Mouse (Mus musculus) gastrocnemius, adult 18-20 months (tissue): ENCODE results near the gene Dlg3. TPM values are rescaled to one million over a fixed set of nuclear protein-coding genes. Genes with fewer than 3 reads are reported as not detected.

Source experiments
- DNase-seq: peaks from one replicate; pipeline ENCODE4 v3.0.0; 2021; ENCODE audit warnings: low spot score
- total RNA-seq, 2 experiments: library from RNA; stranded (reverse); gene quantifications; 2 replicates each; pipeline ENCODE4 v1.2.3; 2021

Gene Dlg3
- total RNA-seq, 2 experiments from 2014 or later, result 1.1 to 1.9 TPM

DNA sequence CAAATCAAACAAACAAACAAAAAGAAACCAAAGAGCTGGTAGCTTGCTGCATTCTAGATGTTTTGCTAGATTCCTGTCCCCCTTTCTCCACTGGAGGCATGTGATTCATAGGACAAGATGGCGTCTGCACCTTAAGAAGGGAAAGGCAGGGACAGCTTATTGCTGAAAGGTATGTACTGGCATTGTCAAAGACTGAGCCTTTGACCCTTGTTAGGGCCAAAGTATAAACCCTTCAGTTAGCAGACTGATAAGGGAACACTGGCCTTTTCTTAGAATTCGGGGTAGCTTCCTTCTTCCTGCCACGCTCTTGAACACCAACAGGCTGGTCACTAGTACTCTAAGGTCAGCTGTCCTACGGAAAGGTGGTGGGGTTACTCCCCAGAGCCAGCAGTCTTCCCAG, 29.8 kb downstream of the Dlg3 start:
- no peak for DNase-seq

DNA sequence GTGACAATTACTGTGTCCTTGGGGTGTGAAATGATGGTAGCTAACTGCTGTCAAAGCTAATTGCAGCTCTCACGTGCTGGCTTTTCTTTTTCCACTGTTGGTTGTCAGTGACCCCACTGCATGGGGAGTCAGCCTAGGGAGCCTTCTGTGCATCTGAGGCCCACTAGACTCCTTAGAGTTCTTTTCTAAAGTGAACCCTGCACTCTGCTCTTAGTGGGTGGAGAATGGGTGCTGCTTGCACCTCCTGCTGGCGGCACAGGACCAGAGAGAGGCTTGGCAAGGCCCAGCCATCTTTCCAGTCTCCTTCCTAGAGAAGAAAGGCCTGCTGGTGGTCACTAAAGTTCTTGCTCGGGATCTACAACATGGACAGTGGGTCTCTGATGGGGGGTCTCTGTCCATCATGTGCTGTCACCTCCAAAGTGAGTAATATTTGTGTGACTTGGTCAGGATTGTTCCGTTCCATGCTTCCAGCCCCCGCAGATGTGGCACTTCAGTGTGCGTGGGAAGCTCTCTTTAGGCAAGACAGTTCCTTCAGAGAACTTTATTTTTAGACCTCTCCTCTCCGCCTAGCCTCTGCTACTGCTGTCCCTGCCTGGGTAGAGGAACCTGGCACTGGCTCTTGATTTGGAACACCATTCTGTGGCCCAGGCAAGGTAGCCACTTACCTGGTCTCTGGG, 30.5 kb downstream of the Dlg3 start:
- no peak for DNase-seq

DNA sequence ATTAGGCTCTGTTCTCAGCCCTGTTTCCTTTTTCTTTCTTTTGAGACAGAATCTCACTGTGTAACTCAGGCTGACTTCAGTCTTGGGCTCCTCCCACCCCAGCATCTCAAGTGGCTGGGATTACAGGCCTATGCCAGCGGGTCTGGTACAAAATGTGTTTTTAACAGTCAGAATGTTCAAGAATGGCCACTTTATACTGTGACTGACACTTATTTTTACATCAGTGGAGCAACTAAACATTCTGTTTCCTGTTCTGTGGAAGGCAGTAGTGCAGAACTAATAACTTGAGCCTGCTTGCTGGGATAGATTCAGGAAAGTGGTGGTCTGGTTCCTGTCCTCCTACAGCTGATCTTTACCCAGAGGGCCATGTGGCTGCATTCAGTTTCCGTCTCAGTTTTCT, 33.1 kb downstream of the Dlg3 start:
- no peak for DNase-seq

DNA sequence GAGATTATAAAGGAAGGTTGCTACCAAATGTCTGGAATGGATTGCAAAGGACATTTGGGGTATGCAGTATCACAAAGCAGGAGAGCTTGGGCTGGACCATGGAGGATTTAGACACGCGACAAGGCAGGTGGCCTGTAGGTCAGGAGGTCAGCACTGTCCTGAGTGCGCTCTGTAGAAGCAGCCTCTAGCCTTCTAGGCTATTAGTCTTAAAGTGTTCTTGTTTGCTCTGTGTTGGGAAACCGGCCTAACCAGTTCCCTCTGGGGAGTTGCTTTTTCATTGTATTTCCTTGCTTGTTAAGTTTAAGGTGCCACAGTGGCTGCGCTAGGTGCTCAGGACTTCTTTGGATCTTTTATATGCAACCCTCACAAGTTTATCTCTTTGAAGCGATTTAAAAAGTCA, 34.5 kb downstream of the Dlg3 start:
- no peak for DNase-seq

DNA sequence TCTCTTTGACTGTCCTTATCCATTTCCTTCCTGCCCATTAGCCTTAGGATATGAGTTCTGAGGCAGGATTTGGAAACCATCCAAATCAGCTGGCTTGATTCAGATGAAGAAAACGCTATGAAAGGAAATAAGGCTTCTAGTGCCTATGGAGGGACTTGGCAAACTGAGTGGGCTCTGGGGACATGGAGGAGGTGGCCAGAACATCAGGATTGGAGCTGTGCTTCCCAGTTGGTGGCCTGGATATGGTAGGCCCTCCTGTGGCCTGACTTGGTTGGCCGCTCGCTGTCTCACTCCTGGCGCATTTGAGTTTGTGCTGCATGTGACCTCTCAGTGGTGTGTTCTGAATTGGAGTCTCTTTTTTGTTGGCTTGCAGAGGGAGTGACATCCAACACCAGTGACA, 43.6 kb downstream of the Dlg3 start:
- DNase-seq, result no peak

DNA sequence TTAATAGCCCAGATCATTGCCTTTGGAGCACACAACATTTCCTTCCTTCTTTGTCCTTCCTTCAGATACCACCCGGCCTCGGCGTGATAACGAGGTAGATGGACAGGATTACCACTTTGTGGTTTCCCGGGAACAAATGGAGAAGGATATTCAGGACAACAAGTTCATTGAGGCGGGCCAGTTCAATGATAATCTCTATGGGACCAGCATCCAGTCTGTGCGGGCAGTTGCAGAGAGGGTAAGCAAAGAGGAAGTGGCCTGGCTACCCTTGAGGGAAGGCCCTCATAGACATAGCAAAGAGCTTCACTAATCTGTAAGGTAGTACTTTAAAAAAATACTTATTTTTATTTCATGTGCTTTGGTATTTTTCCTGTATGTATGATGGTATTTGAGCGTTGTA, 46.6 kb downstream of the Dlg3 start:
- DNase-seq, result no peak

DNA sequence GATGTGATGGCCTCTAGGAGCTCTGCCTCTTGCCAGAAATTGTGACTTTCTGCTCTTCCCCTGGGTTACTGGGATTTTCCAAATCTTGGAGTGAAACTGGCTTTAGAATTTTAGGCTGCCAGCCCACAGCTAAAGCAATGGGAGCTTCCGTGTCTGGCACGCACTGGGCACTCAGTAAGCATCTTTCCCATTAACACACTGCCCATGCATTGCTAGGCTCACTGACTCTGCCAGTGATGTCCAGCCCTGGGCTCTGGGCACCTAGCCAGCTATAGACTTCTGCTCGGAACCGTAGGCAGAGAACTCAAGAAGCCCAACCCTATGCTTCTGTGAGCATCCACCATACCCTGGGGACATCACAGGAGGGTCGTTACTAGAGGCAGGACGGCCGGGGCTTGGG, 48.2 kb downstream of the Dlg3 start:
- no peak for DNase-seq

DNA sequence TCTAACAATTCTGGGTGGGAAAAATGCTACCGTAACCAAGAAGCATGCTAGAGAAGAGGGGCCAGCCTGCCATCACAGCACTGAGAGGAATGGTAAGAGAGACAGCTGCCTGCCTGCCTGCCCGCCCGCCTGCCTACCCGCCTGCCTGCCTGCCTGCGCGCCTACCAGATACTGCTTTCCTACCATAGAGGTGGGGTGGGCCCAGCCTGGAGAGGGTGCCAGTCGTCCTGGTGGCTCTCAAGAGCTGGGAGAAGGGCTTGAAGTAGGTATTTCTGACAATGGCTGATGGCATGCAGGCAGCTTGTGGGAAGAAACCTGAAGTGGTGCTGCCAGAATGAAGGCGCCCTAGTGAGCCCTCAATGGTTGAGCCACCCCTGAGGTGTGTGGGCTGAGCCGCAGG, 51.2 kb downstream of the Dlg3 start:
- DNase-seq, result no peak

DNA sequence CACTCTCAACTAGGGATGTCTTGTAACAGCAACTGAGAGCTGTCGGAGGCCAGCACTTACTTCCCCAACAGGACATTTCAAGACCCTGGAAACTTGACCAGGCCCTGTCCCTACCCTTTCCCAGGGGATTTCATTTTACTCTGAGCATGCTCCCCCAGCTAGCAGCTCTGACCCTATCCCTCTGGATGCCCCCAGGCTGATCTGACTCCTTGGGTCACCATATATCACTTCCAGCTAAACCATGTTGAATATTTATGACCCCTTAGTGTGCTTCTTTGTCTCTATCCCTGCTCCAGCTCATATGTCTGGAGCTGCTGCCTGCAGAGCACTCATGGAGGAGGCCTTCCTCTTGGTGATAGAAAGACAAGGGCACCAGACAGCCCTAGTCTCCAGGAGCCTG, 53.6 kb downstream of the Dlg3 start:
- no peak for DNase-seq

DNA sequence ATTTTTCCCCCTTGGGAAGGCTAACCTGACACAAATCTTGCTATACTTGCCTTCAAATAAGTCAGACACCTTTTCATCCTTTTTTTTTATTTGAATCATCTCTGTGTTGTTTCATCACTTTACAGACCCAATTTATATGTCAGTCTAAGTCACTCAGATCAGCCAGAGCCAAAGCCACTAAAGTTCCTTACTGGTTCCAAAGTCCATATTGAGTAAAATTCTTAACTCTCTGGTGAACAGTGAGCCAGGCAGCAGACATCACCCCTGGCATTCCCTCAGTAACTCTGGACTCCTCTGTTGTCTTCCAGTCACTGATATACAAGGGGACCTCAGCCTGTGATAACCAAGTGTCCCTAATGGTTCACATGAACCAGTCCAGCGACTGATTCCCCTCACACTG, 58.0 kb downstream of the Dlg3 start:
- DNase-seq, result no peak

DNA sequence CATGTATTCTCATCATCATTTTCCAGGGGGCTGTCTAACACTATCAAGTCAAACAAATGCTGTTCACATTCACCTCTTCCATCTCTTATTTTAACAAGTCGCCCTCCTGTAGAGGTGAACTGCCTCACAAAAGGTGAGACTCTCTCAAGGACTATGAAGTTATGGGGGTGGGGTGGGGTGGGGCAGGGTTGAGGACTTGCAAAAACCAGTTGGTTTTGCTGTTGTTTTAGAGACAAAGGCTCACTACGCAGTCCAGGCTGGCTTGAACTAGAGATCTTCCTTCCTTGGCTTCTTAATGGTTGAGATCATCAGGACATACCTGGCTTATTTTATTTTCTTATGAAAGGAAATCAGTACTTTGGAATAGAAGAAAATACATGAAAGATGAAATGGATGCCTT, 65.3 kb downstream of the Dlg3 start:
- no peak for DNase-seq

DNA sequence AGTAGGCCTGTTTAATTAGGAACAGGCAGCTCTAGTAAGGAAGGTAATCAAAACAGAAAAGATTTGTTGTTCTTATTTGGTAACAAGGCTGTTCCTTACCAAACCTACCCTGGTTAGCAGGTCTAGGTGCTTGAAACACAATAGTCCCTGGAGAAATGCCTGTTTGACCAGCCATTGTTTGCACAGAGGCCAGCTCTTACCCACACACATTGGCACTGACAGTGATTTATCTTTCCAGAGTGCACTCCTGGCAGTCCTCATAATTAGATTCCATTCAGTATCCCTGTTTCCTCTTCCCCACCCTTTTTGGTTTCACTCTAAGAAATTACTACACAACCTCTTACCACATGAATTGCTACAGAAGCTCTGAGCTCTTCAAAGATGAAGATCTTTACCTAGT, 71.7 kb downstream of the Dlg3 start:
- no peak for DNase-seq

Other genes with a start within 250 kb of the Dlg3 start
- gene Dgat2l6, start 242.9 kb upstream of the Dlg3 start, total RNA-seq, result under 1 TPM; 0.30 to 0.62 TPM
- not detected for gene Awat1, start 195.5 kb upstream of the Dlg3 start, total RNA-seq
- gene P2ry4, start 172.9 kb upstream of the Dlg3 start, total RNA-seq, result under 1 TPM in 1 of 2 experiments, not detected in 1; 0.05 TPM
- gene Arr3, start 162.2 kb upstream of the Dlg3 start, total RNA-seq, result not detected
- under 1 TPM in 1 of 2 experiments, not detected in 1; 0.12 TPM for gene Kif4, start 142.0 kb upstream of the Dlg3 start, total RNA-seq
- gene Pdzd11, start 141.2 kb upstream of the Dlg3 start, total RNA-seq, result 10 to 100 TPM; 10.8 to 11.4 TPM
- not detected for gene Gdpd2, start 37.8 kb upstream of the Dlg3 start, total RNA-seq